Mouse (Mus musculus): ENCODE data around the gene Coq10a. TPM values are rescaled to one million over a fixed set of nuclear protein-coding genes. Genes with fewer than 3 reads are reported as not detected.
A peak's percentile ranks its signal among the peaks of the same experiment; 100 is the strongest.
"Not testable (repeated sequence)": the region's sequence is repeated elsewhere in the genome, so short reads cannot be mapped to it uniquely, and the experiment has no call there.

The Coq10a gene
- polyA plus RNA-seq, 1 experiment from 2014 or later: 4.6 TPM

GRCm38 (mm10) chr10:128340257-128340656 is 28.5 kb downstream of the Coq10a start:
- no peak overlapping the region for H3K4me2 ChIP-seq (ENCODE audit: low read depth, low read length)
- no peak overlapping the region for H3K9ac ChIP-seq (ENCODE audit: low read length)
- ATAC-seq (ENCODE audit: low read depth): no peak
- H3K4me3 ChIP-seq (ENCODE audit: low read length): no peak overlapping the region
- no peaks in the 10 kb centered on the region for H3K27me3 ChIP-seq (ENCODE audit: control insufficient read depth, insufficient read depth, low read depth, low read length)
- peaks cover 19% of the 10 kb centered on the region for H3K4me1 ChIP-seq (replicated peaks; ENCODE audit: control insufficient read depth, insufficient read depth, low read length)
- H3K36me3 ChIP-seq (ENCODE audit: control insufficient read depth, insufficient read depth, low read length): no peaks in the 10 kb centered on the region
- WGBS: 65% methylated on average over 2 of the region's 2 CpGs
- H3K9me3 ChIP-seq (ENCODE audit: control insufficient read depth, low read length): no peaks in the 10 kb centered on the region
- H3K27ac ChIP-seq (ENCODE audit: low read length): no peak overlapping the region

- no peak overlapping the region for H3K27ac ChIP-seq (ENCODE audit: low read length)
- no peaks in the 10 kb centered on the region for H3K27me3 ChIP-seq (ENCODE audit: control insufficient read depth, insufficient read depth, low read depth, low read length)
- peak overlapping the region; percentile 82 for H3K9ac ChIP-seq (ENCODE audit: low read length)
- H3K4me1 ChIP-seq (replicated peaks; ENCODE audit: control insufficient read depth, insufficient read depth, low read length): peaks cover 9% of the 10 kb centered on the region
- H3K9me3 ChIP-seq (ENCODE audit: control insufficient read depth, low read length): no peaks in the 10 kb centered on the region
- H3K36me3 ChIP-seq (ENCODE audit: control insufficient read depth, insufficient read depth, low read length): no peaks in the 10 kb centered on the region
- H3K4me2 ChIP-seq (ENCODE audit: low read depth, low read length): peak overlapping the region; percentile 79
- 61% methylated on average over 2 of the region's 2 CpGs for WGBS
- peak overlapping the region; percentile 74 for H3K4me3 ChIP-seq (ENCODE audit: low read length)
- no peak for ATAC-seq (ENCODE audit: low read depth)
Measured at GRCm38 (mm10) chr10:128338948-128339347, 29.8 kb downstream of the Coq10a start.

DNA sequence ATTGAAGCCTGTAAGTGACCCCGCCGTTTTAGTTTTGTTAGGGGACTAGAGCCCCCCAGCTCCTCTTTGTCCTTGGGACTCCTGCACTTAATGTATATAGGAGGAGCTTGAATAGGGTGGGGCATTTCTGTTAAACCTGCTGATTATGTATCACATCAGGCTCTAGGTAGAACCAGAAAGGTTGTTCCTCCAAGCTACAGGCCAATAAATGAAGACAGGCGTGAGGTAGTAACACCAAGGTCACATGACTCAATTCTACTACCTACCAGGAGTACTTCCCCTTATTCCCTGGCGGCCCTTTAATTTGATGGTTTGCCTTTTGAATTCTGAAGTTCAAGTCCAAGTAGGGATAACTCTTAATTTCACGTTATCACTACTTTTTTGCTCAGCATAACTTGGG is 30.4 kb downstream of the Coq10a start:
- no peaks in the 10 kb centered on the region for H3K36me3 ChIP-seq (ENCODE audit: control insufficient read depth, insufficient read depth, low read length)

DNA sequence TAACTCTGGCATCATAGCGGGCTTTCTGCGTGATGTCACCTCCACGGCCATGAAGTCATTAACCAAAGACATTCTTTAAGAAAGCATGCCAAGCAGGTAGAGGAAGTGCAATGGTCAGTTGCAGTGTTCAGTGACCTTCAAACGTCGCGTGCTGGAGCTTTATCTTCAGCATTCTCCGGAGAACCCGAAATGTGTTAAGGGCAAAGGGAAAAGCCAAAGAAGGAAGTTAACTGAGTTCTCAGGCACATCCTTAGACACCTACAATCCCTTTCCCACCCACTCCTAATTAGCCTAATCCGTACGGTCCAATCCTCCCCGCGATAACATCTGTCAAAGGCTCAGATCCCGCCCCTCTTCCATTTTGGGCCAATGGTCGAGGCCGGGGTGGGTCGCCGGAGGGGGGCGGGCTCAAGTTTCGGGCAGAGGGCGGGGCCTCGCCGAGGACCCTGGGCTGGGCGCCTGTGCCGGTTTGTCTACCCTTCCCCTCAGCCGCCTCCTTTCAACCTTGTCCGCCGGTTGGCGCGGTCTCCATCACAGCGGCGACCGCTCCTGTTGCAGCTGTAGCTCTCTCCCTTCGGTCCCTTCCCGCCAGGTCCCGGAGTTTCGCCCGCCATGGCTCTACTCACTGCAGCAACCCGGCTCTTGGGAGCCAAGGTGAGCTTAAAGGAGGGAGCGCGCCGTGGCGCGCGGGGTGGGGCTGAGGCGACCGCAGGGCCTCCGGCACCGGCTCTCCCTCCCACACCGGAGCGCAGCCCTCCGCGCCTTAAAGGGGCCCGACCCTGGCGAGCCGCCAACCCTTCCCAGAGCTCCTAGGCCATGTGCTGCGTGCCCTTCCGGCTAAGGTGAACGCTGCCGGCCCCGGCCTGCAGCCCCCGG is 31.3 kb downstream of the Coq10a start, which contains the start of gene Cs:
Gene Cs (plus strand): TSS at position 429 of the 876 bp plus-strand sequence.
- 1% methylated on average over 60 of the region's 61 CpGs for WGBS
- H3K9ac ChIP-seq (ENCODE audit: low read length): peak within 1 kb of the TSS; percentile 82
- H3K9me3 ChIP-seq (ENCODE audit: control insufficient read depth, low read length): no peaks in the 10 kb centered on the region
- ATAC-seq (ENCODE audit: low read depth): peak; percentile 99
- no peaks in the 10 kb centered on the region for H3K36me3 ChIP-seq (ENCODE audit: control insufficient read depth, insufficient read depth, low read length)
- peak within 1 kb of the TSS; percentile 79 for H3K4me2 ChIP-seq (ENCODE audit: low read depth, low read length)
- no peaks in the 10 kb centered on the region for H3K27me3 ChIP-seq (ENCODE audit: control insufficient read depth, insufficient read depth, low read depth, low read length)
- H3K27ac ChIP-seq (ENCODE audit: low read length): peak within 1 kb of the TSS; percentile 94
- peak within 1 kb of the TSS; percentile 74 for H3K4me3 ChIP-seq (ENCODE audit: low read length)
- H3K4me1 ChIP-seq (replicated peaks; ENCODE audit: control insufficient read depth, insufficient read depth, low read length): peaks cover 9% of the 10 kb centered on the region

More for the DNA sequence above, 30.4 kb downstream of the Coq10a start:
- Histone ChIP-seq H3K4me3 (ENCODE audit: low read length) (peak overlapping the region; percentile 74), H3K27ac (ENCODE audit: low read length) (peak overlapping the region; percentile 94; the same call in 1 of the 2 replicates), H3K4me2 (ENCODE audit: low read depth, low read length) (peak overlapping the region; percentile 79), H3K9me3 (ENCODE audit: control insufficient read depth, low read length) (no peaks in the 10 kb centered on the region), H3K27me3 (ENCODE audit: control insufficient read depth, insufficient read depth, low read depth, low read length) (no peaks in the 10 kb centered on the region), H3K4me1 (replicated peaks; ENCODE audit: control insufficient read depth, insufficient read depth, low read length) (peaks cover 9% of the 10 kb centered on the region), H3K9ac (ENCODE audit: low read length) (peak overlapping the region; percentile 82)
- 19% methylated on average over 5 of the region's 5 CpGs for WGBS
- no peak for ATAC-seq (ENCODE audit: low read depth)

DNA sequence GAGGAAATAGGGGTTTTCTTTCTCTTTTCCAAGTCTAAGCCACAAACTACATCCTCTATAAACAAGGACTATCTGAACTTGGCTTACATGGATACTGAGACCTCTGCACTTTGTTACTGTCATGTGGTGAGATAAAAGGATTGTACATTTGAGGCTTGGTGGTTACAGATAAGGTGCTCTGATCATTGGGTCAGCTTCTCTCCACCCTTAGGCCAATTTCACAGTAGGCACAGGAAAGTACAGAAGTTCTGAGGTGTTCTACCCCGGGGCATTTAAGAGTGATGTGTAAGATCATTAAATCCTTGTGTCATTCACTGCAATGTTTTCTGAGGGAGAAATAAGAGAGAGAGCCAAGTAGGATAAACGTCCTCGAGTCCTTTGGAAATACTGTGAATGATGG is 32.2 kb downstream of the Coq10a start:
- 72% methylated on average over 3 of the region's 3 CpGs for WGBS
- Histone ChIP-seq H3K4me2 (ENCODE audit: low read depth, low read length) (peak overlapping the region; percentile 57), H3K27ac (ENCODE audit: low read length) (0 out of 2 replicates have a peak overlapping the region, but pooled peaks have one; percentile 51), H3K36me3 (ENCODE audit: control insufficient read depth, insufficient read depth, low read length) (no peaks in the 10 kb centered on the region), H3K9me3 (ENCODE audit: control insufficient read depth, low read length) (no peaks in the 10 kb centered on the region), H3K4me1 (replicated peaks; ENCODE audit: control insufficient read depth, insufficient read depth, low read length) (peaks cover 9% of the 10 kb centered on the region), H3K27me3 (ENCODE audit: control insufficient read depth, insufficient read depth, low read depth, low read length) (no peaks in the 10 kb centered on the region), H3K4me3 (ENCODE audit: low read length) (no peak overlapping the region), H3K9ac (ENCODE audit: low read length) (no peak overlapping the region)
- ATAC-seq (ENCODE audit: low read depth): no peak

GRCm38 (mm10) chr10:128336195-128336594 is 32.6 kb downstream of the Coq10a start:
- H3K4me3 ChIP-seq (ENCODE audit: low read length): no peak overlapping the region
- peaks cover 9% of the 10 kb centered on the region for H3K4me1 ChIP-seq (replicated peaks; ENCODE audit: control insufficient read depth, insufficient read depth, low read length)
- no peak overlapping the region for H3K27ac ChIP-seq (ENCODE audit: low read length)
- 95% methylated on average over 3 of the region's 3 CpGs for WGBS
- H3K4me2 ChIP-seq (ENCODE audit: low read depth, low read length): no peak overlapping the region
- H3K9me3 ChIP-seq (ENCODE audit: control insufficient read depth, low read length): no peaks in the 10 kb centered on the region
- H3K9ac ChIP-seq (ENCODE audit: low read length): no peak overlapping the region
- no peaks in the 10 kb centered on the region for H3K27me3 ChIP-seq (ENCODE audit: control insufficient read depth, insufficient read depth, low read depth, low read length)
- ATAC-seq (ENCODE audit: low read depth): no peak
- H3K36me3 ChIP-seq (ENCODE audit: control insufficient read depth, insufficient read depth, low read length): no peaks in the 10 kb centered on the region

DNA sequence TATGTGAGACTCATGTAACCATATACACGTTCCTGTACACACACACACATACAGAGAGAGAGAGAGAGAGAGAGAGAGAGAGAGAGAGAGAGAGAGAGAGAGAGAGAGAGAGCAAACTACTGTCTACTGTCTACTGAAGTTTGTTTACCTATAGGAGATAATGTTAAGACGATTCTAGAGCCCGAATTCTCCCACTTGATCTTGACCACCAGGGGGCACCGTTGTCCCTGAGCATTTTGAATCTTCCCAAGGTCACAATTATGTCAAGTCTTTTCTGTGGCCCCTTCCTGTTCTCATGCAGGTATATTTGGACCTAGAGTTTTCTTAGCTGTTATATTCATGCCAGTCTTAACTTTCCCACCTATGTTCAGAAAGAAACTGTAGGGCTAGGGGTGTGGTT is 33.2 kb downstream of the Coq10a start:
- no peak overlapping the region for H3K4me2 ChIP-seq (ENCODE audit: low read depth, low read length)
- no peak overlapping the region for H3K4me3 ChIP-seq (ENCODE audit: low read length)
- H3K9ac ChIP-seq (ENCODE audit: low read length): no peak overlapping the region
- ATAC-seq (ENCODE audit: low read depth): no peak
- no peaks in the 10 kb centered on the region for H3K27me3 ChIP-seq (ENCODE audit: control insufficient read depth, insufficient read depth, low read depth, low read length)
- WGBS: 0% methylated on average over 4 of the region's 4 CpGs
- no peaks in the 10 kb centered on the region for H3K9me3 ChIP-seq (ENCODE audit: control insufficient read depth, low read length)
- no peaks in the 10 kb centered on the region for H3K36me3 ChIP-seq (ENCODE audit: control insufficient read depth, insufficient read depth, low read length)
- peaks cover 9% of the 10 kb centered on the region for H3K4me1 ChIP-seq (replicated peaks; ENCODE audit: control insufficient read depth, insufficient read depth, low read length)
- H3K27ac ChIP-seq (ENCODE audit: low read length): no peak overlapping the region

- not testable (repeated sequence) for H3K4me2 ChIP-seq (ENCODE audit: low read depth, low read length); H3K27me3 ChIP-seq (ENCODE audit: control insufficient read depth, insufficient read depth, low read depth, low read length); H3K4me3 ChIP-seq (ENCODE audit: low read length); H3K27ac ChIP-seq (ENCODE audit: low read length); H3K36me3 ChIP-seq (ENCODE audit: control insufficient read depth, insufficient read depth, low read length); H3K9me3 ChIP-seq (ENCODE audit: control insufficient read depth, low read length); ATAC-seq (ENCODE audit: low read depth); H3K4me1 ChIP-seq (replicated peaks; ENCODE audit: control insufficient read depth, insufficient read depth, low read length); H3K9ac ChIP-seq (ENCODE audit: low read length)
- 72% methylated on average over 5 of the region's 6 CpGs for WGBS
Measured at GRCm38 (mm10) chr10:128332358-128333249, 36.2 kb downstream of the Coq10a start.

DNA sequence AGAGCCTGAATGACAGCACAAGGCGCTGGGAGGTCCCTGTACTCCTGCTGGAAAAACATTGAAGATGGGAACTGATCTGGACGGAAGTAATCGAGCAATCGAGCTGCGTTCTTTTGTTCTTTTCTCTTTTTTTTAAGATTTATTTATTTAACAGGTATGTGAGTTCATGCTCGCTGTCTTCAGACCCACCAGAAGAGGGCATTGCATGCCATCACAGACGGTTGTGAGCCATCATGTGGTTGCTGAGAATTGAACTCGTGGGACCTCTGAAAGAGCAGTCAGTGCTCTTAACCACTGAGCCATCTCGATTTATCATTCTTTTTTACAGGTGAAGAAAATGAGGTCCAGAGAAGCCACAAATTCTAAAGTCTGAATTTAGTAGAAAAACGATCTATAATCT is 41.2 kb downstream of the Coq10a start:
- Histone ChIP-seq H3K9ac (ENCODE audit: low read length) (no peak overlapping the region), H3K27me3 (ENCODE audit: control insufficient read depth, insufficient read depth, low read depth, low read length) (no peaks in the 10 kb centered on the region), H3K36me3 (ENCODE audit: control insufficient read depth, insufficient read depth, low read length) (peaks cover 29% of the 10 kb centered on the region), H3K27ac (ENCODE audit: low read length) (no peak overlapping the region), H3K4me1 (replicated peaks; ENCODE audit: control insufficient read depth, insufficient read depth, low read length) (peaks cover 12% of the 10 kb centered on the region), H3K9me3 (ENCODE audit: control insufficient read depth, low read length) (no peaks in the 10 kb centered on the region), H3K4me3 (ENCODE audit: low read length) (no peak overlapping the region), H3K4me2 (ENCODE audit: low read depth, low read length) (no peak overlapping the region)
- 78% methylated on average over 10 of the region's 10 CpGs for WGBS
- no peak for ATAC-seq (ENCODE audit: low read depth)
